Mouse (Mus musculus) adrenal gland, adult 18-20 months (tissue): Measurements from ENCODE around the gene Cux1. TPM values are rescaled to one million over a fixed set of nuclear protein-coding genes. Genes with fewer than 3 reads are reported as not detected.

Source experiments
- DNase-seq, 2 experiments: peaks; one replicate each; pipeline ENCODE4 v3.0.0; 2021 to 2022; ENCODE audit warnings: low spot score in 2 of 2
- total RNA-seq, 2 experiments: library from RNA; stranded (reverse); gene quantifications; 1 replicate in 1 of 2; 2 replicates in 1 of 2; pipeline ENCODE4 v1.2.3; 2021

Cux1 gene
- total RNA-seq, 2 experiments from 2014 or later = 92.3 to 95.1 TPM

DNA sequence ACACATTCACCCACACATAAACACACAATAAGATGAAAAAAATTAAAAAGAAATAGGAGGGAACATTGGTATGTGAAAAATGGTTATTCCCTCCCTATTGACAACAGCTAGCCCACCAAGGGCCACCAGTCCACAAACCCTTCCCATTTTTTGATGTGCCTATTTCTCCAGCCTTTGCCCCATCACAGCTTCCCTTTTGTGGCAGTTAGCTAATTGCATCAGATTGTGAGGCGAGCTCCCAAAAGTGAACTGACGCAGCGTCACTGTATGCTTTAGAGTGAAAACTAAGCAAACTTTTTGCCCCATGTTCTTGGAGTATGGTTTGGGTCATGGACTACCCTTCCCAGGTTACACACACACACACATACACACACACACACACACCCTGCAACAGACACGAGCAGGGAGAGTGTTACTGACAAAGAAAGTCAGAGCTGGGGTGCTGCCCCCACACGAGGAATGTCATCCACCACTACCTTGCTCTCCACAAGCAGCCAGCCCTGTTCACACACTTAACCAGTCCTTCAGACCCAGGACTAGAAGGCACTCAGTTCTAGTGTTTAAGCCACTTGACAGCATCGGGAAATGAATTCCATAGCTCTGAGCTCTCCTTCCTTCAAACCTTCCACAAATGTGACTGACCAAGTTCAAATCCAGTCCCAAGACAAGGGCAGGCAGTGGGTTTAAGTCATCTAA, 172.6 kb downstream of the Cux1 start:
- no peak for DNase-seq

DNA sequence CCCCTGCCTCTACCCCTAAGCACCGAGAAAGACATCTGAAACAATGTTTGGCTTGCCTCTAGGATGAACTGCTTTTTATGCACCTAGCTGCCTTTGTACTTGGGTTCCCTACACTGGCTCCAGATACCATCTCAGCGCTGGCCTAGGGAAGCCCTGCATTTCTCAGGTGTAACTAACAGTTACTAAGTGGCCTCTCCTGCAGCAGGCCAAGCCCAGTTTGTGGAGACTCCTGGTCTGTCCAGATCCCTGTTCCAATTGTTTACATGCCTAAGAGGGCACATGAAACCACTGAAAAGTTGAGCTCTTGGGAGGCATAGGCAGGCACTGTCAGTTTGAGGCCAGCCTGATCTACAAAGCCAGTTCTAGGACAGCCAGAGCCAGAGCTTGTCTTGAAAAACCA, 173.7 kb downstream of the Cux1 start:
- DNase-seq = no peak

DNA sequence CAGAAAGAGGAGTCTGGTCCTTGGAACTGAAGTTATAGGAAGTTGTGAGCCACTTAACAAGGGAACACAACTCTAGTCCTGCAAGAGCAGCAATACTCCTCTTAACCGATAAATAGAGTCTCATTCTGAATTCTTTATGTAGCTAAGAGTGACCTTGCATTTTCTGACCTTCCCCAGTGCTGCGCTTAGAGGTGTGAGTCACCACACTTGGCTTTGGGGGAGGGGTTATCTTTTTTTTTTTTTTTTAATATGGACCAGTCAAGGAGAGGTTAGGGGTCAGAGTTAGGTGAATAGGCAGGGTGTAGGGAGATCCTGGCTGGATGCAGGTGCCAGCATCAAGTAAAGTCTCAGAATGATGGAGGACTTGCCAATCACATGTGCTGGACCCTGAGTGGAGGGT, 180.5 kb downstream of the Cux1 start:
- no peak for DNase-seq

DNA sequence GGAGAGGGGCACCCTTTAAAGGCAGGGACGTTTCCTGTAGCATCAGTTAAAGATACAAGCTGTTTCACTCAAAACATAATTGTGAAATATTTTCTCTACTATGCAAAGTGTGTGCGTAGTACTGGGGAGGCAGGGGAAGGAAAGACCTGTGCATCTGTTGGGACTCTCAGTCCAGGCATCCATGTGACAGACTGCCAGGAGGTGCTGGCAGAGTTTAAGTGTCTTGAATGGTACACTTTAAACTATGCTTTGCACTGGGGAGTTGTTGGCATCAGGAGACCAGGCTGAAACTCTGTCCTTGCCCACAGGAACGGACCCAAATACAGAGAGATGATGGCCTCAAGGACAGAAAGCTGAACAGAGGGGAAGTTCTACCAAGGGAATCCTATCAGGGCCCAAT, 182.1 kb downstream of the Cux1 start:
- no peak for DNase-seq

DNA sequence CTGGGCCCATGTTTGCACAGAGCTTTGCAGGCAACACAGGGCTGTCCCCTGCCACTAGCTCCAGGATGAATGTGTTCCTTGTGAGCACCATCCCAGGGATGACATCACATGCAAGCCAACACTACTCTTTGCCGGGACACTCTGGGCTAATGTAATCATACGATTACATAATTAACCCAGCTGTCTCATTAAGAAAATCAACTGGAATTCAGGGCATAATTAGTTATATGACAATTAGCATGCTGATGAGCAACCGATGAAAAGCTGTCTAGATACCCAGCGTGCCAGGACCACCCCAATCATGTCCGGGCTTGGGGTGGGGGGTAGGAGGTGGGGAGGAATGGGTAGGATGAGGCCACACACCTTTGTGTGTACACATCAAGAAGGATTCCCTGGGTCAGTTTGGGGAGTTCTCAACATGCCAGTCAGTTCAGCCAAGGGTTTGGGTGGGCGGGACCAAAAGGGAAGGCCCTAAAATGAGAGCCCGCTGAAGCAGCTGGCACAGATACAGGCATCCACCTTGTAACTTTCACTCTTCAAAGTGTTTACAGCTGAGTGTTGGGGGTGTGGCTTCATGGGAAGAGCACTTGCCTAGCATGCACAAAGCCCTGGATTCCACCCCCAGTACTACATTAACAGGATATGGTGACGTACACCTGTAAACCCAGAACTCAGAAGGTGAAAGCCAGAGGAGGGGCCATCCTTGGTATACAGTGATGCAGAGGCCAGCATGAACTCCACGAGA, 184.9 kb downstream of the Cux1 start:
- DNase-seq = no peak

DNA sequence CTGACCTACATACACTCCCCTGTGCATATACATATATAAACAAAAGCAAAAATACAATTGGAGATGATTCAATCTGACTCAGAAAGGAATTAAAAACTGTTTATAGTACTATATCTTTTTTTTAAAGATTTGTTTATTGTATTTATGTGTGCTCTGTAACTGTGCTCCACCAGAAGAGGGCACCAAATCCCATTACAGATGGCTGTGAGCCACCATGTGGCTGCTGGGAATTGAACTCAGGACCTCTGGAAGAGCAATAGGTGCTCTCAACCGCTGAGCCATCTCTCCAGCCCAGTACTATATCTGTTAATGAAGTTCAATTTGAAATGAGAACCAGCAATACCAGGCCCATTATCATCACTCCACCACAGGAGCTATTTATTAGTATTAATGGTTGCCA, 187.9 kb downstream of the Cux1 start:
- DNase-seq = no peak

DNA sequence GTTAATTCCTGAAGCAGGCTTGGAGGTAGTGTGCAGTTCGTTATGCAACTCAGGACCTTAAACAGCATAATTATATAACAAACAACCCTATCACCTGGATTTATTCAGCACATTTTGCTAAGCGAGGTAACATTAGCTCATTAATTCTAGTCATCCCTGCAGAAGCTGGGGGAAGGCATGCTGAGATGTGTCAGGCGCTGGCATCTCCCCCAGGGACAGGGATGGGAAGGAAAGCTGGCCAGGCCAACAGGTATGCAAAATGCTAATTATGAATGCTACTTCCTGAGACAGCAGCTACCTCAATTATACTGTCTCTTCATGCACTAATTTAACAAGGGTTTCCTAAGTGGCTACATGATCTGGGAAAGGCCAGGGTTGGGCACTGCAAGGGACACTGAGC, 190.2 kb downstream of the Cux1 start:
- no peak for DNase-seq

DNA sequence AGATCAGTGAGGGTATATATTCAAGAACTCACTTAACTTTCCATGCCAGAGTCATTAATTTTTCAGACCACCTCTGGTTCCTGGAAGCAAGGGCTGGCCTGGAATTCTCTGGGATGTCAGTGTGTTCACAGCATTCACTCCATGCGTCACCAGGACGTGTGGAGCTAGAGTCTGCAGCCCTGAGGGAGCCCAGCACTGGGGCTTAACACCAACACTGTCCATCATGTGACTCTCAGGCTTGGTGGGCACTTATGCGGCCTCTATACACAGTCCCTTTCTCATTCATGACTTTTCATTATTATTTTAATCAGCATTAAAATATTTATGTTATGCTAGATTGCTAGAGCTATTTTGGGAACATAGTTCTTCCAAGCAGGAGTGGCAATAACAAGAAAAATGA, 191.9 kb downstream of the Cux1 start:
- no peak for DNase-seq

DNA sequence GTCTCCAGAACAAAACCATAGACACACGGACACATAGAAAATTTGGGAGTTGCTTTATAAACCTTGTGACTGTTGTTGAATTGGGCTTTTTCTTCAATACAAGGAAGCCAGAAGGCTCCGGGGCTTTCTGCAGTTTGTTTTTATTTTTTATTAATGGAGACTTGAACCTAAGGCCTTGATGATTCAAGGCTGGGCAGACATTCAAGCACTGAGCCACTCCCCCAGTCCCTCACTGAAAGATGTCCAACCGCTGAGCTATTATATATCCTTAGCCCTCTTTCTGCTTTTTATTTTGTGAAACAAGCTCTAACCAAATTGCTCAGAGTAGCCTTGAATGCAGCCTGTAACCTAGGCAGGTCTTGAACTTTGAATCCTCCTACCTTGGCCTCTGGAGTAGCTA, 195.0 kb downstream of the Cux1 start:
- no peak for DNase-seq

DNA sequence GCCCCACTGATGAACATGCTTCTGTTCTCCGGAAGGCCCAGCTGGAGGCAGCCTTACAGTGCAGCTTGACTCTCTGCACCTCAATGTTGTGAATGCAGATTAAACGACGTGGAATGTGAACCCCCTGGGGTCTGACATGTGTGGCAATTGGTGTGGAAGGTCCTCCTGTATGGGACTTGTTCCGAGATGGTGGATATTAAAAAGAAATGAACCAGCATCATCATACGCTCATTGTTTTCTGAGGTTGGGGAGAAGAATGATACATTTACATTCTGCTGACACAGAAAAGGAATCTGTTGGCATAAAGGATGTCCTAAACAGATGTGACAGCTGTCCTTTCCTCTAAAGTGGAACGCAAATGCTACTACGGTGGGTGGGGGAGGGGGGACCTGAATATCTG, 203.9 kb downstream of the Cux1 start:
- no peak for DNase-seq

DNA sequence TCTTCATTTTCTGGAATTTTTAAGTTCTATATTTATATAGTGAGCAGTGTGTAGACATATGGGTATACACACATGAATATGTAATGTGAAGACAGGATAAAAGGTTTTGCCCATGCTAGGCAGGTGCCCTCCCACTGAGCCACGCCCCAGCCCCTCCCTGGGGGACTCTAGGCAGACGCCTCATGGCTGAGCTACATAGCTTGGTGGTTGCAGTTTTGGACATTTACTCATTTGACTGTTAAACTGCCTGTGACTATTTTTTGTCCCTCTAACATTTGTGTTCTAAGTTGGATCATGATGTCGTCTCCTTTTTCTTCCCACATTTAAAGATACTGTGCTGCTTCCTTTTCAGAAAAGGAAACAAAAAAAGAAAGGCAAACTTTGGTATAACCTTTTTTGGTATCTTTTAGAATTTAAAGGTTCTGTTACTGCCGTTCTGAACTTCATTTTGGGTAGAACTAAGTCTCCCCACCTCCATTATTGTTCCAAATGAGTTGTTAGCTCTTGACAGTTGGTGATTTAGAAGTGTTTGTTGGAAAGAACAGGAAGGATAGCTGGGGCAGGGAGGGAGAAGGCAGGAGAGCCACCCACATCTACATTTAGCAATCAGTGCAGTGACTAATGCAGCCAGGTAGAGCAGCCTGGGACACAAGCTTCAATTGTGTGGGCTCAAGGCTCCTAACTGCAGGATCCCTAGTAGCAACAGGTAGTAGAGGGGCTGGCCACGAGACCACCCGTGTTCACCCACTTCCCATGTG, 204.6 kb downstream of the Cux1 start:
- no peak for DNase-seq

DNA sequence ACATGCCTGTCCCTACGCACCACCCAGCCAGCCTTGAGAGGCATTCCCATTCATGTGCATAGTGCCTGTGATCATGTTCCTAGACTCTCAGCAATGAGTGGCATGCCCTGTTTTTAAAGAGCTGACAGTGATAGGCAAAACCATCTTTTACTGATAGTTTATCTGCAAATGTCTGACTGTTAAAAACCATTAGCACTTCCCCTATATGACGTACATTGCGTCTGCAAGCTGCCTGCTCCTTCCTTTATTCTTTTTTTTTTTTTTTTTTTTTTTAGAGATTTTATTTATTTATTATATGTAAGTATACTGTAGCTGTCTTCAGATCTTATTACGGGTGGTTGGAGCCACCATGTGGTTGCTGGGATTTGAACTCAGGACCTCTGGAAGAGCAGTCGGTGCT, 205.3 kb downstream of the Cux1 start:
- DNase-seq = no peak

DNA sequence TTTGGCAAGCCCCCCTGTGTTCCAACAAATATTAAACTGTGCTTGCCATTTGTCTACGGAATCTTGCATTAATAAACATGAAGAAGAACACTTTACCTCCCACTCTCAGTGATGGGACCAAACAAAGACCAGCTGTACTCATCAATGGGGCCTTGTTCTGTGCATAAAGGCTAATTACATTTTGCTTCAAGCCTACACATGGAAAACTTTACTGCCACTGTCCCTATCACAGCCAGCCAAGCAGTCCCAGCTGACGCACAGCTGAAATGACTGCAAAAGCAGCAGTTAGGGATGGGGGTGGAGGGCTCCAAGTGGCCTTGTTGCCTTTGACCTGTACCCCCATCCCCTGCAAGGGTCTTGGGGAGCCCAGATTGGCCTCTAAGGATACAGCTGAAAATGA, 210.1 kb downstream of the Cux1 start:
- no peak for DNase-seq

DNA sequence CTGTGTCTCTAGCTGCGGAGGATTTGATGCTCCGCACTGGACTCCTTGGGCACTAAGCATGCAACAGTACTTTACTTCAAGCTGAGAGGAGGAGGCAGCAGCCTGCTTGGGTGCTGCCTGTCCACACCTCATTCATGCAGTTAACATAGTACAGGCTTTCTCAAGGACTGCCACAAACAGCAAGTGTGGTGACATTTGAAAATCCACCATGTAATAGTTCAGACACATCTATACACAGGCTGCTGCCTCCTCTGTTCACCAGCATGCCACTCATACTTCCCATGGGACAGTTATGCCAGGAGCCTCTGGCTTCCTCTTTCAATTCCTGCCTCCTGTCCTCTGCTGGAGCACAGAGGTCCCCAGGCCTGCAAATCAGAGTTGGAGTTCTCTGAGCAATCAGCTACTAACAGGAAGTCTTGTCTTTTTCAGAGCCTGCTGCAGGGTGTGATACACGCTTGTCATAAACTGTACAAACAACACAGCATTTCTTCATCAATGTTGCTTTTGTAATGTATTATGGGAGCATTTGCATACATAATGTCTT, 211.6 kb downstream of the Cux1 start:
- DNase-seq = no peak

DNA sequence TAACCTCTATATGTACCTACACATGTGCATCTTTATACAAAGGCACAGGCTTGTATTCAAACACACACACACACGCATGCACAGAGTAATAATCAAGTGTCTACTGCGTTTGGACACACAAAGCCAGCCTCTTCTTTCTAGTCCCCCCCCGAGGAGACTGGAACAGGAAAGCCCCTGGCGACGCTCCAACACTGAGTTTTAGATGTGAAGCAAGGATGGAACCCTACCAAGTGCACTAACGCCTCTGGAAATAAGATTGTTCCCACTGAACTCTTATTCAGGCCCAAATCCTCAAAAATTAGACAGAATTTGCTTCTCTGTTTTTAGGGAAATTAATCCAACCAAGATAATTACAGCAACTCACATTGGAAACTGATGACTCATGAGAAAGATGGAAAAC, 212.6 kb downstream of the Cux1 start:
- no peak for DNase-seq

DNA sequence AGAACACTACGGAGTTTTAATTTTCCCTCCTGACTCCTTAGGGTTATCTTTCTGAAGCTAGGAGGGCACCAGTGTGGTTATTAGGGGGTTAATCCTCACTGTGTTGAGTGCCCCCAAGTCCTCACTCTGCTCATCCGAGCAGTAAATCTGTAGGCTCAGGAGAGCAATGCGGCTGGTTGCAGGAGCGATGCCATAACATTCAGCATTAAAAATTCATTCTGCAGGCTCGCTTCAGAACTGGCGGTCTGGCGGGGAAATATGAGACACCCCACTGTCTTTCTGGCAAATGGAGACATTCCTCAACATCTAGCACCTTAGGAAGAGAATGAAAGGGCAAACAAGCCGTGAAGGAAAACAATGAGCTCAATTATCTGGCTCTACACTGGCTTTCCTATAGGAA, 214.2 kb downstream of the Cux1 start:
- no peak for DNase-seq

DNA sequence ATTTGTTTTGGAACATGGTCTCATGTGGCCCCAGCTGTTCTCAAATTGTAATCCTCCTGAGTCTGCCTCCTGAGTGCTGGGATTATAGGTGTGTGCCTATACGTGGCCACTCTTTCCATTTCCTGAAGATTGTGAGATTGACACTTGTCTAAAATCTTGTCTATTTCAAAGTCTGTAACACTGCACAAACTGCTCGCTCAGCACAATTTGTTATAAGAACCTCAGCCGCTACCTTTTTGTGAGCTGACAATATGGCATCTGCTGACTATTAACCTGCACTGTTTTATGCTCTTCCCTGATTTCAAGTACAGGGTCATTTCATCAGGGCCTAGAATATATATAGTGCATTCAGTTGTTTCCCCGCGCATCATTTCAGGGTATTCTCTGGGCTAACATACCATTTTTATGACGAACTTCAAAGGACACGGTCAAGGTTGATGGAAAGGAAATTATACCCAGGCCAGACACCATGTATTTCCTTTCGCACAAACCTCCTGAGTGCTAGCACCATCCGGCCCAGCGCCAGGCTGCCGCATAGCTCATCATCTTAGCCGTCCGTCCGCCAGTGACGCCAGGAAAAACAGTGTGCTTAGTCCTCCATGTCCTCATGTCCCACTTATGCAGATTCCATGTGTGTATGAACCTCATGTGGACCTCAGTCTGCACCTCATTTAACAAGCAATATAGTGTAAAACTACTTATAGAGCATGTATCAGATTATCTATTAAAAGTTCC, 224.0 kb downstream of the Cux1 start:
- no peak for DNase-seq

DNA sequence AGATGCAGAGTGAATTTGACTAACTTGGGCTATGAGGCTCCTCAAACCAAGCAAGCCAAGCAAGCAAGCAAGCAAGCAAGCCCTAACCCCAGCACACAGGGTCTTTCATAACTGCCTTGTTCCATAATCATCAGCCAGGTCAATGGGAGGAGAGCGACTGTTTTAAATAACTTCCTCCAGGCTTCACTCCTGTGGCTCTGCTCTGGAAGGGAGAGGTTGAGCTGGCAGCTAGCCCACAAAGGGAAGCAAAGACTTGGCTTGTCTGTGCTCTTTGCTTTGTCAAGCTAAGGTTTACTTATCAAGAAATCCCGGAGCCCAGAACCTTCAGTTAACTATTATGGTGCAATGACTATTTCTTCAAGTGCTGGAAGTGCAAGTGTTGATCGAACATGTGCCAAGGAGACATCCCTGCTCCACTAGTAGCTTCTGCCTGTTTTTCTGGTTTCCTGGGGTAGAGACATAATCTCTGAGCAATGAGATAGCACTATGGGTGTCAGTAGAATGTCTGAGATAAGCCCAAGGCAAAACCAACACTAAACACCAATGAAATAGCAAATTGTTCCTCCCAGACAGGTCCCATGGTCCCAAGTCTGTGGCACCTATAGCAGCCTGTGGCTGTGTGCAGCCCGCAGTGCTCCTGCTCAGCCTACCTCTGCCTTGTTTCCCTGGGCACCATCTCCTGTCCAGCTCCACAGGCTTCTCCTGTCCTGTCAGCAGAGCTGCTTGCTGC, 230.3 kb downstream of the Cux1 start:
- no peak for DNase-seq

DNA sequence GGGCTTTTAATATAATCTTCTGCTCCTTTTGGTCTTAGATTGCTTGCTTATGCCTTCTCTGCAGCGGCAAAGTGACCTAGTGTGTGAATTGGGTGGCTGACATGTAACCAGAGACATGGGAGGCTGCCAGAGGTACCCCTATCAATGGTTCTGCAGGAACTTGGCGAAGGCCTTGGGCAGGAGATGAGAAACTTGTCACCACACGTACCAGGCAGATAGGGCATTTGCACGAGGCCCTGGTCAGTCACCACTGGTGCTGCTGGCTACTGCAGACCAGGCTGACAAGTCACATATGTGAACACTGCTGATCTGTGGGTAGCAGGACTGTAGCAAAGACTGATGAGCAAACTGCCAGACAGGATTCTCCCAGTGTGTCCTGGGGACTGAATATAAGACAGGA, 231.6 kb downstream of the Cux1 start:
- no peak for DNase-seq

DNA sequence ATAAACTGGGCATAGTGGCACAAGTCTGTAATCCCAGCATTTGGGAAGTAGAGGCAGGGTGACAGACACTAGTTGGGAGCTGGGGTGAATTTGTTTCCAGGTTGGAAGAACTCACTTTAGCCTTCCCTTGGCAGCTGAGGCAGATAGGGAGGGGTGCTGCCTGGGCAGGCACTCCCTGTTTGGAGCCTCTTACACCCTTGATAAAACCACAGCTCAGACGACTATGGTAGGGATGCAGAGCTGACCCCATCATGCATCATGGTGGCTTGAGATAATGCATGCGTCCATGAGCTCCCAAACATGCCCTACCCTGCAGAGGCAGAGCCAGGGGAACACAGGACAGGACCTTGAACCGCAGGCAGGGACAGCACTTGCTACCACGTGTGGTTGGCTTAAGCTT, 232.5 kb downstream of the Cux1 start:
- DNase-seq = no peak

DNA sequence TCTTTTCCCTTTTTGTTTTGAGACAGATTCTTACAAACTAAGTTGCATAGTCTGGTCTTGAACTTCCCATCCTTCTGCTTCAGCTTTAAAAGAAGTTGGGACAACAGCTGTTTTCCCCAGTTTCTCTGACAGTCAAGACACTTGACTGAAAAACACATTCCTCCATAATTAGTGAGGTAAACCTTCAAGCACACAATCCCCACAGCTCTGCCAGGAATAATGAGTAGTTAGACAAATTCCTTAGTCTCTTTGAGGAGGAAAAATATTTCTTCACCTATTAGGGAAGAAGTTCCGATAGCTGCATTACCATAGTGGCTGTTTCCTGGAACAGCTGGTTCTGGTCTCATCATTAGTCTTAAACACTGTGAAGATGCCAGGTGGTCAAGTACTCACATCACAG, 233.2 kb downstream of the Cux1 start:
- DNase-seq = no peak
